Mouse (Mus musculus) thymus, postnatal 4 days (tissue): ENCODE data around the gene Tent4a.
A peak's percentile ranks its signal among the peaks of the same experiment; 100 is the strongest.

Source experiments
- DNase-seq: peaks from one replicate; pipeline ENCODE4 v3.0.0; 2021

The Tent4a gene

DNA sequence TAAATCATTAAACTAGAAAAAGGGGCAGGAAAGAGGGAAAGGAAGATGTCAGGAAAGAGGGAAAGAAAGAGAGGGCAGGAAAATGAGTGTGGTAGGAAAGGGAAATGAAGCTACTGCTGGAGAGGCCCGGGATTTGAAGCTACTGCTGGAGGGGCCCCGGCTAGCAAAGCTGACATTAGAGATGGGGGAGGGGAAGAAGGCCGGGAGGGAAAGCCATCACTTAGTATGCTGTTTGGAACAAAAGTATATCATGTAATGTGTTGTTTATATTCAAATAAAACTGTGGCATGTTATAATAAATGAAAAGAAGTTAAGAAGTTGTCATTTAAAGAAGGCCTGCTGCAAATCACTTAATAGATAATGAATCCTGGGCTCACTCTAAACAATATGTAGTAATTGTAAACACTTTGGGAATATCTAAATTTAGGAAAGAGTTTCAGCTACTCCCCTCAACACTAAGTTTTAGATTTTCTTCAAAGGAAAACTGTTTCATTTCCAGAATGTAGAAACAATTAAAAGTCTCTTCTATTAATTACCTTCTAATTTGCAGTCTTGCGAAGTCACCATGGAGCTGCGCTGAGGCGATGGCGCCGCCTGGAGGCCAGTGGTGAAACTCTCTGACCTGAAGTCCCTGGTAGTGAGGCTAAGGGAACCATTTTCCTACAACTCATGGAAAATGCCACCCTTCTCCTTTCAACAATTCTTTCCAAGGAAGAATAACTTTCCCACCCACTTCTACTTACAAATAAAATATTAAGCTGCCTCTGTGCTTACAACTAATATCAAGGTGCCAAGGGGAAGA is 74.6 kb downstream of the Tent4a start:
- peak; percentile 48 for DNase-seq

DNA sequence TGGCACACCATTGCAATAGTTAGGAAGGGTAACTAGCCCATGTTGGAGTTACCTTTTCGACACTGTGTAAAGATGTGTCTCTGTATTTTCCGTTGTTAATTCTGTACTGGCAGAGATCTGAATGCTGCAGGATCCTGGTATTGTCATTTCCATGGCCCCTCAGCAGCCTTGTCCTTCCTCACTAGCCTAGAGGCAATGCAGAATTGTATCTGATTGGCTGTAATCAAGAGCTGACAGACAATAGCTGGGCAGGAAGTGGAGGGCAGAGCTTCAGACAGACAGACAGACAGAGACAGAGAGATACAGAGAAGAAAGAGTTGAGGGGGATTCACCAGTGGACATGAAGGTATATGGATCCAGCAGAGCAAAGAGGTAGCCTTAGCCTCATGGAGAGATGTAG is 75.5 kb downstream of the Tent4a start:
- DNase-seq: no peak

DNA sequence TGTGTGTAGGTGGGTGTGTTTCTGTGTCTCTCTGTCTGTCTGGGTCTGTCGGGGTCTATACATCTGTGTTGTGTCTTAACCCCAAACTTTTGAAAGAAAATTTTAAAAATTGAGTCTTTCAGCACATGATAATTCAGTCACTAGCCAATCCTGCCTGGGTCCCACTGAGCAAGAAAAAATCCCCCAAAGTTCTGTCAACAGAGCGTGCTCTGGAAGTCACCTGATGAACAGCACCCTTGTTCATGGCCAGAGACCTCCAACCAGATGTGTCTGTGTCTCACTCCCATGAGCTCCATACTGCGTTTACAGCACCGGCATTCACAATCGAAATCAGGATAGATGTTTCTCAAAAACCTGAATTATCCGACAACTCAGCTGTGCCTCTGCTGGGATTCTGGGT is 76.0 kb downstream of the Tent4a start:
- DNase-seq: no peak

DNA sequence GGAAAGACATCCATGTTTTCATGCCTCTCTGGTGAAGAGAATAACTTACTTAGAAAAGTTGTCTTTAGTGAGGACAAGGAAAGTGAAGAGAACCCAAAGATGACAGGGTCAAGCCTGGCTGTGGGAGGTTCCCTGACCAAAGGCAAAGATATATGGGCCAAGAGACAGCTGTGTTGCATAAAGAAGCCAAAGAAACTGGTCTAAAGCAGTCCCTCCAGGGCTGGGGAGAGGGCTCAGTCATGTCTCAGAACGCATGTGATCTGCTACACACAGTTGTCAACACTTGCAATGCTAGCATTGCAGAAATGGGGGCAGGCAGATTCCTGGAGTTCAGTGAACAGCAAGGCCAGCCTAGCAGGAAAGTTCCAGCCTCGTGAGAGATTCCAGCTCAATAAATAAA is 77.3 kb downstream of the Tent4a start:
- DNase-seq: no peak

DNA sequence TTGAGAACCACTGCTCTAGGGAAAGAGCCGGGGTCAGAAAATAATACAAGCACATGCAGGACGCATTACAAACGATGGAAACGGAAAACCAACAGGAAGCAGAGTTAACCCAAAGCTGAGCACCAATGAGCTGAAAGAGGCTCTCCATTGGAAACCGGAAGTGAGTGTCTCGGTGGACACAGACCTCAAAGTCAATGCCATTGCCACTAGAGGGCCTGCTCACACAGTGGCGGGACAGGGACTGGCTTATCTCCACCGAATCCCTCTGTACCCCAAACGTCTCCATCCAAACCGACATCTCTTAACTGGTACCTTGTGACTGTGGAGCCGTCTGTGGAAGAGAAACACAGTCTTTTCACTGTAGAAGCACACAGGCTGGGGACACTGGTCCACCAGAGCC is 77.8 kb downstream of the Tent4a start:
- DNase-seq: no peak

DNA sequence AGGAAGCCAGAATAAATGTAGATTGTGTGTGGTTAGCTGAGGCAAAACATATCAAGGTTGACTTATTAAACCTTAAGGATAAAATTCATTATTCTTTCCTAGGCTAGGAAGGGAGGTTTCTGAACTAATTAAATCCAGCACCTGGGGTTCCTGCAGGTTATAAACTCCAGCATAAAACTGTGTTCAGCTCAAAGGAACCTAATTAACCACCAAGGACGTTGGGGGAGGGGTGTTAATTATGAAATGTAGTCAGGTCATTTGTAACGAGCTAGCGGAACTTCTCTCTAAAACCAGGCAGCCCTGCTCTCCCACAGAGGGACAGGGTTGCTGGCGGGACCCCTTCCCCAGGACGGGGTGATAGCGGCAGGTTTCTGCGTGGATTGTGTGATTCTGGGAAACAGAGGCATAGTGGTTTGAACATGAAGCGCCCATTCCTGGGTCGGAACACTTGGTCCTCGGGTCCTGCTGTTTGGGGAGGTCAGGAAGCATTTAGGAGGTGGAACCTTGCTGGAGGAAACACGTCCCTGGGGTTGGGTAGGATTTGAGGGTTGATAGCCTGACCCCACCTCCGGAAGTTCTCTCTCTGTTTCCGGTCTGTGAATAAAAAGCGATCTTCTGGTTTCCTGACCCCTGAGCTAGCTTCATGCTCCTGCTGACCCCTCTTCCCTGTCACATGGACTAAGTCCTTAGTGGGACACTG is 78.8 kb downstream of the Tent4a start:
- DNase-seq: no peak
